Mouse (Mus musculus): ENCODE results near the gene Ankrd2.

DNA sequence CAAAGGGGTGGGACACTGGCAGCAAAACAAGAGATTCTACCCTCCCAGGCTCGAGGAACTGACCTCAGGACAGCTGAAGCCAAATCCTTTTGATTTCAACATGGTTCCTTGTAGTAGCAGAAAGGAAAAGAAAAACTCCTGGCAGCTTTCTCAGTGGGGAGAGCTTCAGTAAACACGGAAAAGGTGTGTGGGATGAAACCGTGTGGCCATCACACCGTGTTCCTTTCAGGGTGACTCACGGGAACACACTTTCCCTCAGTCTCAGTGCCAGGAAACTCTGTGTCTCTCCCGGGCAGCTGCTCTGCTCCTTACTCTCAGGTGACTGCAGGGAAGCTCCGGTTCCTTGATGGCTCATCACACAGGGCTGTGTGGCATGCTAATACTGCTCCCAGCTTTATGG lies 22.6 kb downstream of the Ankrd2 start:
- TF ChIP-seq CTCF (IDR thresholded peaks at IDR 0.05; ENCODE audit: extremely low read depth, insufficient read depth, low read length) = no peak
- TF ChIP-seq POLR2A (IDR thresholded peaks at IDR 0.05; ENCODE audit: extremely low read depth, insufficient read depth, low read length) = no peak
